Mouse (Mus musculus): ENCODE results near the gene Bmp2k.

Gene Bmp2k

GRCm38 (mm10) chr5:97054801-97055200, 57.3 kb downstream of the Bmp2k start:
- DNase-seq (ENCODE audit: low read depth, low spot score), result no peak

DNA sequence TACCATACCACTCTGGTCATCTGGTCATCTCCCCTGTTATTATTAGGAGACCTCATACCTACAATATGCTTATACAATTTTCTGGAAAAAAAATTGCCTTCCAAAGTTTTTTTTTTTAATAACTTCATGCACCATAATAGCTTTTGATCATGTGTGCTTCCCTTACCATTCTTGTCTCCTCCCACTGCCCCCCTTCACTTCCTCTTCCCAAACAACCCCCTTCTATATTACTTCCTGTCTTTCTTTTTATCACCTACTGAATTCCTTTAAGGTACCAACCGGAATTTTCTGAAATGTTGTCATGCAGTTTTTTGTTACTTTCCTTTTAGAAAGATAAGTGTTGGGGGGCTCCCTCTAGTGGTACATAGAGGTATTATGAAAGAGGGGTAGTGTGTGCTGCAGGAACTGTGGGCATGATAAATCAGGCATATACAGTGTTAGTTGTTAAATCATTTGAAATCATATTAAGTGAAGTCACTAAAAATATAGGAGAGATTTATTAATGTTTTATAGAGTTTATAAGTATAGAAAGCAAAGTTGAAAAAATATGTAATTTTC, 58.1 kb downstream of the Bmp2k start:
- DNase-seq (ENCODE audit: low read depth, low spot score), result peak; percentile 52

DNA sequence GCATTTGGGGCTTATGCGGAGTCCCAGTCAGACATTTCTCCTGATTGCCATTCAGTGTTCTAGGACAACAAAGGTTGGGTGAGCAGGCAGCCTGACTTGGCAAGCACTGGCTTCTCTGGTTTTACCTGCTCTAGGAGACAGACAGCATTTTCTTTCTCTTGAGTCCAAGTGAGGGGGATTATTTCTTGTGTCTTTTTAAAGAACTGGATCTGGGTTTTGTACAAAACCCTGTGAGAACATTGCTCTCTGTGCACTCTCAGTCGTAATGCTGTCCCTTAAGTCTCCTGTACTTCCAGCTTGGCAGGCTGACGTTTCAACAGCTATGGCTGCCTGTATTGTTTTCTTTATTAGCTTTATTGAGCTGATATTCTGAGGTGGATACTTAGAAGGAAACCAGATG, 58.9 kb downstream of the Bmp2k start:
- DNase-seq (ENCODE audit: low read depth, low spot score), result no peak

- no peak for DNase-seq (ENCODE audit: low read depth, low spot score)
These were observed 59.4 kb downstream of the Bmp2k start for GRCm38 (mm10) chr5:97056791-97057450.

- no peak for DNase-seq (ENCODE audit: low read depth, low spot score)
These were observed 63.4 kb downstream of the Bmp2k start for GRCm38 (mm10) chr5:97060864-97061263.

DNA sequence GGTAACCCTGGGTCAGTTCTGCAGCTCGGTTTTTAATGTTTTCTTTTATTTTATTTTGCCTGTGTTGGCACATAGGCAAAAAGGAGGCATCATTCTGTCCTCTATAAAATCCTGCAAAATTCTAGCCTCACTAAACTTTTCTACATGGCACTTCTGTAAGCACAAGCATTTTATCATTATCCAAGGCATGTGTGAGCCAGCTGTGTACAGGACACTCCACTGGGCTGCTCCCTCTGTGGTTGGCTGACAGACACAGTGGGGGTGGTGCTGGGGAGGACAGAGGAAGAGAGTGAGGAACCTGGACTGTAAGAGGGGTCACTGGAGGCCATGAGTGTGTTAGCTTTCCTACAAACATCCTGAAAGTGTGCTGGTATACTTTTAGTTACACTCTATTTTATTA, 64.6 kb downstream of the Bmp2k start:
- no peak for DNase-seq (ENCODE audit: low read depth, low spot score)

GRCm38 (mm10) chr5:97065746-97066145, 68.3 kb downstream of the Bmp2k start:
- DNase-seq (ENCODE audit: low read depth, low spot score), result no peak

DNA sequence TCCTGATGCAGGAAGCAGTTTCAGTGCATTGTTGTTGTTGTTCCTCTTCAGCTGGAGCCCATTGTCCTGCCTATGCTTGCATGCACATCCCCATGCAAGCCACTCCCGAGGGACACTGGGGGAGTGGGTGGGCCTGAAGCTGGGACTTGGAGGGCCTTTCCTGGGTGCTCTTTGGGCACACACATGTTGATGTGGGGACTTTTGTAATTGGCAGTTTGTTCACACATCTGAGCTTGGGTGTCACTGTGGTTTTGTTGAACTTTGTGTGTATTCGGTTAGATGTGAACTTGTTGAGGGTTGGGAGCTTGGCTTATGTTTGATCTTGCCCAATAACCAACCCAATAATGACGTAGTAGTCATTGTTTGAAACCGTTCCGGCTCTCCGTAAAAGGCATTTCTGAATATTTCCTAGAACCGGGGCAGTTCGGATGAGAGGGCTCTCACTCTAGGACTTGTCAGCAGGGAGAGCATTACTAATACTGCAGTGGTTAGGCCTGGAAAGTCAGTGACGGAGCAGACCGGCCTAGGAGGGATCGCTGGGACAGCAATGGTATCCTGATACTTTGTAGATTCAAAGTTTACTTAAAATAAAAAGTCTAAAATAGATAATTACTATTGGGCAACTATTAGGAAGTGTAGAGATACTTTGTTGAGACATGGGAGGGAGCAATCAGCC, 78.1 kb downstream of the Bmp2k start:
- DNase-seq (ENCODE audit: low read depth, low spot score), result no peak

- DNase-seq (ENCODE audit: low read depth, low spot score), result no peak
These were observed 78.7 kb downstream of the Bmp2k start for GRCm38 (mm10) chr5:97076167-97076566.

- DNase-seq (ENCODE audit: low read depth, low spot score), result no peak
These were observed 80.2 kb downstream of the Bmp2k start for GRCm38 (mm10) chr5:97077676-97078075.

DNA sequence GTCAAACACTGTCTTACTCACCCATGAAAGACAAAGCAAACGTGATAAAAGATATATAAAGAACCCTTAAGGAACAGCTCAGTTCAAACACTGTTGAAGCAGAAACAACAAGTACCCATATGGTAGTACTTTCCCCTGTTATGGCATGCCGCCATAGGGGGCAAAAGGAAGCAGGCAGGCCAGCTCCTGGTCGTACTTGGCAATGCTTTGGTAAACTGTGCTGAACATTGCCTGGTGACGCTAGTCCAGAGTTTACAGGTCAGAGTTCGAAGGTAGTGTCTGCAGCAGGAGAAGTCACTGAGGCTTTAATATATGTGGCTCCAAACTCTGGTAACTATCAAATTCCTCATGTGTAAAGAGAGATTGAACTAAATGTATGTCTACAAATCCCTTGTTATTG, 81.2 kb downstream of the Bmp2k start:
- no peak for DNase-seq (ENCODE audit: low read depth, low spot score)

DNA sequence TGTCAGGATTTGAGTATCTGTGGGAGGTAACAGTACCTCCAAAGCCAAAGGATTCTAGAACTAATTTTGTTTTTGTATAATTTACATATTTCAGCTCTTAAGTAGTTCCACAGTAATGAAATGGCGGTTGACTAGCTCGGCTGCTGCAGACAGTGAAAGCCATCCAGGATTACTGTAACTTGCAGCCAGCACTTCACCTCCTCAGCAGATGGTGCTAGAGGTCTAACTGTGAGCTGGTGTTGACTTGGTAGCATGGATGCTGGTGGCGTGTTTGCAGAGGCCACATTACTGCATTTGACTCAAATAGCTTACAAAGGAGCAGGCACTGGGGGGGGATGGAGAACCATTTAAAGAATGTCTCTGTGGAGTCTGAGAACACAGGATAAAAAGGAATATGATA, 84.0 kb downstream of the Bmp2k start:
- DNase-seq (ENCODE audit: low read depth, low spot score), result no peak

GRCm38 (mm10) chr5:97083701-97084100, 86.2 kb downstream of the Bmp2k start:
- no peak for DNase-seq (ENCODE audit: low read depth, low spot score)

DNA sequence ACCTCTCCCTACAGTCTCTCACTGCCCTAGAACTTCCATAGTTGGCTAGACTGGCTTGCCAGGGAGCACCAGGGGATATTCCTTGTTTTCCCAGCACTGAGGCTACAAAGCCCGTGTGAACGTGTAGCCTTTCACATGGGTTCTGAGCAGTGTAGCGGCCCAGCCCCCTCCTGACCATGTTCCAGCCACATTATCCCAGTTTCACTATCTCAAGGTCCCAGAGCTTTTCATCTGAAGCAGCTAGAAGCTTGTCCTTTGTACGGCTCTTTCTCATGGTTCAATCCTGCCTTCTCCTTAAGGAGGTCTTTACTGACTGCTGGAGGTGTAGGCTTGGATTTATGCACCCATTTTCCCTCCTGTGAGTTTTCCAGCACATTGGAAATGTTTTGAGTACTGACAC, 87.1 kb downstream of the Bmp2k start:
- no peak for DNase-seq (ENCODE audit: low read depth, low spot score)

DNA sequence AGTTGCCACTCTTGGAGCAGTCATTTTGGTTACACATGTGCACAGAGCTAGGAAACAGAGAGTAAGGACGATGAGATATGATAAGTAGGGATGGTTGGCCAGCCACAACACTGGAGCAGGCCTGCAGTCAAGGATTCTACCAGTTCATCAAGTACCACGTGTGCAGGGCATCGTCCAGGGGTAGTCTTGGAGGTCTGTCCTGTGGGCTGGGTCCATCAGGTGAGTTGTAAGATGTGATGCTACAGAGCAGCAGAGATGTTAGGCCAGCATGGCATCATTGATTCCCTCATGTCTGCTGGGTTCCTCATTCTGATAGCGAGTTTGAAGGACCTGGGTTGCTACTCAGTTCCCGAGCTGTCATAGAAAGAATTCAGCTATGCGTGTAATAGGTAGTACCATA, 87.6 kb downstream of the Bmp2k start:
- no peak for DNase-seq (ENCODE audit: low read depth, low spot score)

- DNase-seq (ENCODE audit: low read depth, low spot score), result no peak
These were observed 89.6 kb downstream of the Bmp2k start for GRCm38 (mm10) chr5:97087030-97087630.

DNA sequence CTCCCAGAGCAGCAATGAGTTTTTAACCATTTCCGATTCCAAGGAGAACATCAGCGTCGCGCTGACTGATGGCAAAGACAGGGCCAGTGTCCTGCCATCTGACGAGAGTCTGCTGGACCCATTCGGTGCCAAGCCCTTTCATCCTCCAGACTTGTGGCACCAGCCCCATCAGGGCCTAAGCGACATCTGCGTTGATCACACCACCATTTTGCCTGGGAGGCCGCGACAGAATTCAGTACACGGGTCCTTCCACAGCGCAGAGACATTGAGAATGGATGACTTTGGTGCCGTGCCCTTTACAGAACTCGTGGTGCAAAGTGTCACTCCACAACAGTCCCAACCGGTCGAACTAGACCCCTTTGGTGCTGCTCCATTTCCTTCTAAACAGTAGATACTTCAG, 90.3 kb downstream of the Bmp2k start:
- DNase-seq (ENCODE audit: low read depth, low spot score), result no peak

- DNase-seq (ENCODE audit: low read depth, low spot score), result no peak
These were observed 90.7 kb downstream of the Bmp2k start for GRCm38 (mm10) chr5:97088231-97088630.

GRCm38 (mm10) chr5:97089426-97089825, 91.9 kb downstream of the Bmp2k start:
- DNase-seq (ENCODE audit: low read depth, low spot score), result no peak

GRCm38 (mm10) chr5:97090034-97090784, 92.7 kb downstream of the Bmp2k start:
- no peak for DNase-seq (ENCODE audit: low read depth, low spot score)

DNA sequence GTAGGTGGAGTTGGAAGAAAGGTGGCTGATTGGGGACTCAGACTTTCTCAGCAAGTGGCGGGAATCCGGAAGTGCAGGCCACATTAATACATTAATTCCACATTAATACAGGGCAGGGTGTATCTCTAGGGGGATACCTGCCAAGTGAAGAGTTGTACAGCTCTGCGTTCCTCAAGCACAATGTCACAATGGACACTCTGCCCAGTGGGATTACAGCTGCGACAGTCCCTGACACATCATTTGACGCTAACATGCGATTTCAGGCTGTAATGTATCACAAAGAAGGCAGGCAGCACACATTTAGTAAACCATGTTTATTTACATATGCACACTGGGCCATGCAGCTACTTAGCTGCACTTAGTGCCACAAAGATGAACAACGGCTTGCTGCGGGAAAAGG, 95.5 kb downstream of the Bmp2k start:
- DNase-seq (ENCODE audit: low read depth, low spot score), result no peak

DNA sequence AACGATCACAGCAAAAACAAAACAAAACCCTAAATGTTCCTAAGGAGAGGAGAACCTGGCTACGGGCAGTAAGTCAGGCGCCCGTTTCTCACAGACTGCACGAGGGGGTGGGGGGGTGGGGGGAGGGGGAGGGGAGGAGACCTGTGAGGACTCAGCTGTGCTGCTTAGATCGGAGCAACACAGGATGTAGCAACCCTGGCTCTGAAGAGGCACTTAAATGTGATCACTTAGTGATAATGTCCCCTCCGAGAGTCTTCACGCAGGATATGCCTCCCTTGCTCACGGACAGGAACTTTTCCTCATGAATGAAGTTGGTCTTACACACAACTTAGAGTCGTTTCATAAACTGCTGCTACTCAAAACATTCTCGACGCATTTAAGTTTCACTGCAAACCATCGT, 97.8 kb downstream of the Bmp2k start:
- no peak for DNase-seq (ENCODE audit: low read depth, low spot score)
